Mouse (Mus musculus) erythroblast, embryonic 14.5 days (primary cell): ENCODE data around the gene Fkbp10. TPM values are rescaled to one million over a fixed set of nuclear protein-coding genes. Genes with fewer than 3 reads are reported as not detected.

Experiments
- H3K27me3 ChIP-seq: 2 replicates; pipeline ENCODE4 v1.6.1; 2012; ENCODE audit warnings: inconsistent platforms; ENCODE audit not compliant: control insufficient read depth
- H3K36me3 ChIP-seq: 2 replicates; pipeline ENCODE4 v1.6.1; 2012; ENCODE audit warnings: mild to moderate bottlenecking, inconsistent platforms; ENCODE audit not compliant: control insufficient read depth
- H3K4me1 ChIP-seq: 2 replicates; pipeline ENCODE4 v1.6.1; 2012; ENCODE audit warnings: inconsistent platforms; ENCODE audit not compliant: control insufficient read depth
- H3K4me3 ChIP-seq: replicated peaks from 2 replicates; pipeline ENCODE3; 2012; ENCODE audit warnings: moderate library complexity, mild to moderate bottlenecking, inconsistent platforms
- H3K9me3 ChIP-seq: 2 replicates; pipeline ENCODE4 v1.6.1; 2012; ENCODE audit warnings: low read length, inconsistent platforms, mixed read lengths; ENCODE audit not compliant: control insufficient read depth
- GATA1 ChIP-seq: IDR thresholded peaks from 2 replicates; pipeline ENCODE4 v1.6.1; 2012; ENCODE audit warnings: low read length, inconsistent platforms, mixed read lengths
- TAL1 ChIP-seq: IDR thresholded peaks from 3 replicates; pipeline ENCODE4 v1.6.1; 2012; ENCODE audit warnings: low read length, inconsistent platforms, mixed read lengths
- polyA plus RNA-seq: library from polyadenylated mRNA; stranded (reverse); fragments of >175 nt; gene quantifications from 2 replicates; pipeline ENCODE4 v1.2.3, GENCODE M21; 2012

The Fkbp10 gene
- polyA plus RNA-seq, 1 experiment, result 0.07 TPM

- H3K4me3 ChIP-seq, result no peak overlapping the region
- TF ChIP-seq TAL1 (no peak), GATA1 (no peak)
- H3K4me1 ChIP-seq, result peaks cover 11% of the 10 kb centered on the region
- H3K36me3 ChIP-seq, result no peaks in the 10 kb centered on the region; the same call in 1 of the 2 replicates
- H3K9me3 ChIP-seq, result no peaks in the 10 kb centered on the region
- H3K27me3 ChIP-seq, result no peaks in the 10 kb centered on the region
Observed at GRCm38 (mm10) chr11:100406273-100406672, 9.2 kb upstream of the Fkbp10 start.

GRCm38 (mm10) chr11:100406995-100407705, 8.3 kb upstream of the Fkbp10 start:
- Histone ChIP-seq H3K27me3 (peaks cover 3% of the 10 kb centered on the region; the same call in 1 of the 2 replicates), H3K4me3 (no peak overlapping the region), H3K36me3 (no peaks in the 10 kb centered on the region; the same call in 1 of the 2 replicates), H3K4me1 (peaks cover 8% of the 10 kb centered on the region), H3K9me3 (no peaks in the 10 kb centered on the region)
- no peak for TF ChIP-seq TAL1
- no peak for TF ChIP-seq GATA1

DNA sequence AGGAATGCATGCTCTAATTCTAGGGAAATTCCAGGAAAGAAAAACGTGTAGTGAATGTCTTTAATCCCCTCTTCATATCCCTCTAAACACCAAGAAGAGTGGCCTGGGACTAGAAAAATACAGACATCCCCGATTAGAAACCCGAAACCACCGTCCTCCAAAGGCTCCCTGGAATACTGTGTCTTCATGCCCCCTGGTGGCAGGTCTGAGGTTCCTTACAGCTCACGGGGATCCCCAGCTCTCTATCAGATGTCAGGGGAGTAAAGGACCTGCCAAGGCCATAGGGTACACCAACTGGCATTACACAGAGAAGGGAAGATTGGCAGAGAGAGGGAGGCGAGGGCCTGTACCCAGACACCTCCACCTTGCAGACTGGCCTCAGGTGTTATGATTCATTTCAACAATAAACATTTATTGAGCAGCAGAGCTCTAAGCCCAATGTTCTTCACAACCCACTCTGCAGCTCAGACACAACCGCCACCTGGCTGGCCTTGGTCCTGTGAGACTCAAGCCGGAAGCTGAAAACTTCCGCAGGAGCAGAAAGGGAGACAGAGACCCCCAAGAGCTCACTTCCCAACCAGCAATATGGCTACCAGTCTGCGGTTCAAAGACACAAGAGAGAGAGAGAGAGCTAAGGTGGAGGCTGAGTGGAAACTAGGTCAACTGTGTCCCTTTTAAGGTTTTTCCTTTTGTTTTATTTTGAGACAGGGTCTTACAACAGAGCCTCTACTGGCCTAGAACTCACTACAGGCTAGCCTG, 7.2 kb upstream of the Fkbp10 start:
- Histone ChIP-seq H3K4me1 (no peaks in the 10 kb centered on the region; the same call in 1 of the 2 replicates), H3K9me3 (no peaks in the 10 kb centered on the region), H3K36me3 (no peaks in the 10 kb centered on the region; the same call in 1 of the 2 replicates), H3K4me3 (no peak overlapping the region), H3K27me3 (peaks cover 14% of the 10 kb centered on the region)
- no peak for TF ChIP-seq GATA1
- no peak for TF ChIP-seq TAL1

DNA sequence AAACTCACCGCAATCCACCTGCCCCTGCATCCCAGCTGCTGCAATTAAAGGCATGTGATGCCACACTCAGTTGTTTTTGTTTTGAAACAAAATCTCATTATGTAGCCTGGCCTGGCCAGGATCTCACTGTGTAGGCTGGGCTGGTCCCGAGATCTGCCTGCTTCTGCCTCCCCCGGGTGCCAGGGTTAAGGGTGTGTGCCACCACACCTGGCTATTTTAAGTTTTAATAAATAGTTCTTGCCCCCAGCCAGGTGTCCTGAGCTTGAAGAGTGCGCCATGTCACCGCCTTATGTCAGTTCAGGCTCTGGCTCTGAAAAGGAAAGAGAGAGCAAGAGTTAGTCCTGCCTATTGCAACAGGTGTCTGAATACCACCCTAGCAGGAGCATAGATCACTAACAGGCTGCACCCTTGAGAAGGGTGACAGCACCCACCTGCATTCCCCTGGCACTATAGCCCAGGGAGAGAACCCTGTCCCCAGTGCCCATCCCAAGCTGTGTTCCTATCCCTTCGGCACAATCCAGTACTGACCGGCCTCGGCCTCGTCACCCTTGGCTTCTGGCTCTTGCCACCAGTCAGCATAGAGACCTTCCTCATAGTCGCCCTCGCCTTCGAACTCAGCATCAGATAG, 6.5 kb upstream of the Fkbp10 start:
- no peak for TF ChIP-seq TAL1
- no peak for TF ChIP-seq GATA1
- Histone ChIP-seq H3K4me1 (peaks cover under 1% of the 10 kb centered on the region), H3K36me3 (no peaks in the 10 kb centered on the region; the same call in 1 of the 2 replicates), H3K9me3 (no peaks in the 10 kb centered on the region), H3K27me3 (peaks cover 21% of the 10 kb centered on the region), H3K4me3 (no peak overlapping the region)

DNA sequence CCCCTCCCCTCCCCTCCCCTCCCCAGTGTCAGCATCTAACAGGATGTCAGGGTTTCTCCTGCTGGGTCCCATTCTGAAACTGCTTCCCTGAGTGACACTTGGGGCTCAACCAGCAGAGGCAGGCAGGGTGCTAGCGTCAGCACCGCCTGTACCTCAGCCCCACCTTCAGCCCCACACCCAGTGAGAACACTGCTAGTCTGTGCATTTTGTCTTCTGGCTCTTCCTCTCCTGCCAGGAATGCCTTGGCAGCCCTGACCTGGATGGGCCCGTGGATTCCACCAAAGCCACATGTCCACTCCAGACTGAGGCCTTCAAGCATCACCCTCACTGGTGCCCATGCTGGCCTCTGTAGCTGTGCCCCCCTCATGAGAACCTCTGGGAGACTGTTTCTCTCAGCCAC, 5.8 kb upstream of the Fkbp10 start:
- TF ChIP-seq GATA1 (no peak), TAL1 (no peak)
- Histone ChIP-seq H3K36me3 (no peaks in the 10 kb centered on the region; the same call in 1 of the 2 replicates), H3K9me3 (no peaks in the 10 kb centered on the region), H3K4me1 (peaks cover 8% of the 10 kb centered on the region), H3K4me3 (no peak overlapping the region), H3K27me3 (peaks cover 28% of the 10 kb centered on the region)

GRCm38 (mm10) chr11:100411736-100412135, 3.8 kb upstream of the Fkbp10 start:
- H3K4me1 ChIP-seq, result peaks cover 8% of the 10 kb centered on the region
- no peak overlapping the region for H3K4me3 ChIP-seq
- no peaks in the 10 kb centered on the region for H3K9me3 ChIP-seq
- no peaks in the 10 kb centered on the region; the same call in 1 of the 2 replicates for H3K36me3 ChIP-seq
- peaks cover 49% of the 10 kb centered on the region for H3K27me3 ChIP-seq
- TF ChIP-seq GATA1, result no peak
- TF ChIP-seq TAL1, result no peak

DNA sequence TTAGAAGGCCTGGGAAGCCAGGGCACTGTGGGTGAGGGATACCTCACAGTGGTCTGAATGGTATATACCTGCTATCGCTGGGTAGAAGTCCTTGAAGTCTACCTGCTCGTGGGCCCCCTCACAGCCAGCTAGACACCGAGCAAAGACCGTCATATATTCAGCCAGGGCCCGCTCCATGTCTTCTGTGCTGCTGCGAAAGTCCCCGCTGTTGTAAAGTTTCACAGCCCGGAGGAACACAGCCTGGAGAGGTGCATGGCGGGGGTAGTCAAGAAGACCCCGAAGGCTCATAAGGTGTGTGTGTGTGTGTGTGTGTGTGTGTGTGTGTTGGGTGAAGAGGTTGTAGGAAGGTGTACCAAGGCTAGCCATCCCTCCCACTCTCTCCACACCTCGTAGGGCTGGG, 2.0 kb upstream of the Fkbp10 start:
- H3K4me1 ChIP-seq, result peaks cover 8% of the 10 kb centered on the region
- H3K9me3 ChIP-seq, result no peaks in the 10 kb centered on the region
- H3K27me3 ChIP-seq, result peaks cover 57% of the 10 kb centered on the region
- H3K4me3 ChIP-seq, result no peak overlapping the region
- TF ChIP-seq TAL1 (no peak), GATA1 (no peak)
- no peaks in the 10 kb centered on the region; the same call in 1 of the 2 replicates for H3K36me3 ChIP-seq

DNA sequence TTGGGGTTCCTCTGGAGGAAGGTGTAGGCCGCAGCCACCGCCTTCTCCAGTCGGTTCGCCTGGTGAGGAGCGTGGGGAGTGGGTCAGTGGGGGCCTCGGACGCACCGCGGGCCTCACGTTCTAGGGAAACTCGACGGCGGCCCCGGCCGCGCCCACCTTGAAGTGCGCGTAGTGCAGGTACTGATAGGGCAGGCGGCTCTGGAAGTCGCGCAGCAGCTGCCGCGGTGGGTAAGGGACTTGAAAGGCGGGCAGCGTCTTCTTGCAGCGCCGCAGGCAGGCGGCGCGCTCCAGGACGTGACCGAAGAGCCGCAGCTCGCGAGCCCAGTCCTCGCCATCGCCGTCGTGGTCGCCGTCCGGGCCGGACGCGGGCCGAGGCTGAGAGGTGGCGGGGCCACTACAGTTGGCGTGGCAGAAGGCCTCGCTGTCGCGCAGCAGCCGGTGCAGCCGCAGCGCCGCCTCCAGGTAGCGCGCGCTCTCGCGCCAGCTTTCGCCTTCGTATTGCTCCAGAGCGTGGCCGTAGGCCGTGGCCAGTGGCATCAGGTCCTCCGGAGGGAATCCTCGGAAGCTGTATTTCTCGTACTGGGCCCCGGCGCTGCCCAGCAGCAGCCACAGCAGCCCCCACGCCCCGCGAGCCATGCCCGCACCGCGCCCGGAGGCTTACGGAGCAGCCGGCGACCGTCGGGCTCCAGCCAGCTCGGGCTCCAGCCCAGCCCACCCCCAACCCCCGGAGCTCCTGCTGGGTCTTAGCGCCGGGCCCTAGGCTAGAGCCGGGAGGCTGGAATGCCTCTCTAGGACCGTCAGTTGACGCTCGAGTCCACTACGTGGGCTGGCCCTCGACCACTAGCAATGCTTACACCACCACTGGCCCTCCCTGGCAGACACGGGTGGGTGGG, 1.2 kb upstream of the Fkbp10 start, which contains the start of gene P3h4:
P3h4 (minus strand) TSS at position 816 of the 893 bp plus-strand sequence.
- H3K27me3 ChIP-seq, result peaks cover 57% of the 10 kb centered on the region
- TF ChIP-seq GATA1, result no peak
- no peak for TF ChIP-seq TAL1
- H3K9me3 ChIP-seq, result no peaks in the 10 kb centered on the region
- H3K4me1 ChIP-seq, result peaks cover 8% of the 10 kb centered on the region
- H3K4me3 ChIP-seq, result peak within 1 kb of the TSS; percentile 54
- H3K36me3 ChIP-seq, result no peaks in the 10 kb centered on the region
